Mouse (Mus musculus): Measurements from ENCODE around the gene Gm10135.

GRCm38 (mm10) chr5:72922796-72923195 lies 51.7 kb downstream of the Gm10135 start:
- TF ChIP-seq CTCF (IDR thresholded peaks at IDR 0.05; ENCODE audit: control insufficient read depth, insufficient read depth, insufficient replicate concordance, low read depth, low read length), result no peak
- TF ChIP-seq POLR2A (IDR thresholded peaks at IDR 0.05; ENCODE audit: control insufficient read depth, low read depth, low read length), result no peak

All from testis, adult 2 months (tissue).